Mouse (Mus musculus): ENCODE measurements around the gene Gnas.

Gene Gnas

DNA sequence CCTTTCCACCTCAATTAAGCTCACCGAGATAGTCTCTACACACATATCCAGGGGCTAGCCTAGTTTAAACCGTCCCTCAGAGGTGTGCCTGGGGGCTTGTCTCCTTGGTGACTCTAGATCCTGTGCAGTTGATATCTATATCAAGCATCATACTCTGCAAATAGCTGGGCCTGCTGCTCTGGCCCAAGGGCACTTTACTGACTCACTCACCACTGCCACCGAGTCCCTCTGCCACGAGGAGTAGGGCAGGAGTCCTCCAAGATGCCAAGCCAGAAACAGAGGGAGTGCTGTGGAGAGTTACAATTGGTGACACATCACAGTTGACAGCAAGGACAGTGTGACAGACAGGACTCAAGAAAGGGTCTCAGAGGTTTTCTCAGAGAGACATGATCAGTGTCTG lies 75.5 kb downstream of the Gnas start:
- no peak for DNase-seq (ENCODE audit: low spot score)

- no peak for DNase-seq (ENCODE audit: low spot score)
Observed at GRCm38 (mm10) chr2:174366571-174366970, 82.5 kb downstream of the Gnas start.

DNA sequence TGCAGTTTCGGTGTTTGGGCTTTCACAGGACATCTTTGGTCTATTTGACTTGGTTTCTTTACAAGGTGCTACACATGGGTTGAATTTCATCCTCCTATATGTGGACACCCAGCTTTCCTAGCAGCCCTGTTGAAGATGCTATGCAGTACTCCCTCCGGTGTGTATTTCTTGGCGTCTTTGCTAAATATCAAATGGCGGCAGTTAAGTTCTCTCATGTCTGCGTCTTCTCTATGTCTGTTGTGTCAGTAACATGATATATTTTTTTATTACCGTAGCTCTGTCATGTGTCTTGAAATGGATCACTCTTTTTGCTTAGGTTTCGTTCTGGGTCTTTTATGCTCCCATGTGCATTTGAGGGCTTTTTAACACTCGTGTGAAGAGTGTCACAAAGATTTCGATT lies 96.9 kb downstream of the Gnas start:
- DNase-seq (ENCODE audit: low spot score): no peak

- DNase-seq (ENCODE audit: low spot score): no peak
Observed at GRCm38 (mm10) chr2:174391936-174392335, 107.8 kb downstream of the Gnas start.

DNA sequence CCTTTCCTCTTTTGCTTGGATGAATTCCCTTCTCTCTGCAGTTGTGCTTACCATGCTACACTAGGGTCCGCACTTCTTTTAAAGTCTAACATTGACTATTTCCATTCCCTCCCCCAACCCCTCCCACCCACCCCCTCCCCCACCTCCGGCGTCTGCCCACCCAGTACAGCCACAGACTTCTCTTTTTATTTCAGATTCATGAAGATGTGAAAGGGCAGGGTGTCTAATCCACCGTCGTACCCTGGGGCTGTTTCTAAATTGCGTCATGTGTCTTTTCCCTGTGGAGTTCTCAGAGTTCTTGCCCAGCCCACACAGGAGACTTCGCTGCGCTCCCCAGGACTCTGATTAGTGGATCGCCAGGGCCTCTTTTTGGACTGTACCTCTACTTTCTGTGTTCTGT lies 108.4 kb downstream of the Gnas start:
- DNase-seq (ENCODE audit: low spot score): no peak

GRCm38 (mm10) chr2:174393383-174393782 lies 109.3 kb downstream of the Gnas start:
- DNase-seq (ENCODE audit: low spot score): no peak

Measured in MN1 (cell line).